Mouse (Mus musculus) CD8-positive naive resting alpha-beta T cell, adult 2 months (primary cell): ENCODE results near the gene Plpp4.

ENCODE experiments used
- DNase-seq, 2 experiments: peaks; one replicate each; pipeline ENCODE4 v3.0.0; 2022; ENCODE audit warnings: low read depth in 2 of 2, low spot score in 2 of 2

The Plpp4 gene

GRCm38 (mm10) chr7:129256621-129257373, at the start of gene Plpp4:
Gene Plpp4 (plus strand): TSS chr7:129257031.
- DNase-seq, result no peak

DNA sequence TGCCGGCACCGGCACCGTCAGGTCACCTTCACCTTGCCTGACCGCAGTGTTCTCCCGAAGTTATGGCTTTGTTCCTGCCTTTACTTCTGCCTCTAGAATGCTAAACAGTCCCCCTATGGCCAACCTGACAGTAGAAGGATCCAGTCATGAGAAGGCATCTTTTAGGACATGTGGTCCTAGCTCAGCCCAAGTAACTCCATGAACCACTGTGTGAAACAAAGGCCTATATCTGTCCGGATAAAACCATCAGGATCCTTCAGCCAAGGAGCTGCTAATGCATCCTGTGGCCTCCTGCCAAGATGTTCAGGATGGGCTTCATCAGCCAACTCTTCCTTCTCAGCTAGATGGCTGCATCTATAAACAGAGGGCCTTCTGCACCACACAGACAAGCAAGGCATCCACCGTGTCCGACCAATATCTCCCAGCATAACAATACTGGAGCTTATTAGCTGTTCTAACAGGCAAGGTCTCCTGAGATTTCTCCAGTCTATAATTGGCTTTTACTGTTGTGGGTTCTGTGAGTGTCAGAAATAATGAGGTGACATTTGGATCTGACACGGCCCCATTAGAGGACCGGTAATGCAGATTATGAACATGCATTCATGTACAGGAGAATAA, 40.8 kb upstream of the Plpp4 start:
- no peak for DNase-seq

DNA sequence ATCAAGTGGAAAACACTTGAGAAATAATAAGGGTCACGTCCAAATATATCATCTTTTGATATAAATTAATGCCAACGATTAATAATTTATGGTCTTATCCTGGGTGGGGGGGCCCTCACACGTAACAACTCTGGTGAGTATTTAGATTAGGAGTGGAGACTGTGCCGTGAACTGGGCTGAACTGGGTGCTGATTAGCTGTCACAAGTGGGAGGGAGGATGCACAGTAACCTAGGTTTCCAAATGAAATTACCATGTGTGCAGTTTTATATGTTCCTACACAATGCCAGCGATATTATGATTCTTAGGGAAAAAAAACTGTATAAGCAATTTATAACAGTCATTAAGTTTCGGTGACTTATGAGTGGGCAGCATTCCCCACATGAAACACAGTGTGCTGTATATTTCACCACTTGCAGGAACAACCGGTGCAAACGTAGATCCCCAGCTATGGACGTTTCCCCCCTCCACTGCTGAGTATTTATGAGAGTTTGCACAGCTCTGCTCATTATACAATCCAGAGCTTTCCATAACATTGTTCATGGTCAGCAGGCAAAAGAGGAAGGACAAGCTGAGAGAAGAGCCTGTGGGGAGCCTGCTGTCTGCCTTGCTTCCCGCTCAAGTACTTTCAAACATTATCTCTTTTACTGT, 40.2 kb upstream of the Plpp4 start:
- no peak for DNase-seq

DNA sequence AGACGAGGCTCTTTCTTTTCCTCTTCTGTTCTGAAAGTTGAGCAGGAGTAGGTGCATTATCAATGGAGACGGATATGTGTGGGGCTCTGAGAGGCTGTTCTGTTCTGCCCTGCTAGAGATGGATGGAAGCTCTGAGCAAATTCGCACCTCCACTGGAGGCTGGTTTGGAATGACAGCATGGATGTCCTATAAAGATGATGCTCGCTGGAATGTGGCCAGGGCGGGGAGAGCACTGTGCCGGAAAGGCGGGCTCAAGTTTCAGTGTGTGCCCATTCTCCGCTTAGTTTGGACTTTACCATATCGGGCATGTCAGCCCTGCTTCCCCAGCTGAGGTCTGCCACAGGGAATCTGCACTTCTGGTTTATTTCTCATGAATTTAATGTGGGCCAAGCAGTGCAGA, 35.9 kb upstream of the Plpp4 start:
- DNase-seq, result no peak

- DNase-seq, result no peak
These were observed 35.2 kb upstream of the Plpp4 start for GRCm38 (mm10) chr7:129221649-129222048.

DNA sequence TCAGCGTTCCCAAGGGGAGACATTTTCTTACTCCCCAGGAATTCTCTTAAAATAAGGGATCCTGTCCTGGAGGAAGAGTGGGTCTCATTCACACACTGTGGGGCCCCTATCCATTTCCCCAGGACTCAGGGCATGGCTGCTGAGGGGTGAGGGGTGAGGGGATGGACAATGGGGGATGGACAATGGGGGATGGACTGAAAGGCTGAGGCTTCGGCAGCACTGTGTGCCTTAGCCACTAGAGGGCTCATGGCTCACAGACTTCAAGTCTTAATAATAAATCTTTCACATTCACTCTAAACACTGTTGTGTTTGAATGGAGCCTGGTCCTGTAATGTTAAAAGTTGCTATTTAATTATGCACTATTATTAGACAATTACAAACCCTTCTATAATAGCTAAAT, 21.4 kb upstream of the Plpp4 start:
- DNase-seq, result no peak

- DNase-seq, result no peak
These were observed 20.8 kb upstream of the Plpp4 start for GRCm38 (mm10) chr7:129235995-129236394.

DNA sequence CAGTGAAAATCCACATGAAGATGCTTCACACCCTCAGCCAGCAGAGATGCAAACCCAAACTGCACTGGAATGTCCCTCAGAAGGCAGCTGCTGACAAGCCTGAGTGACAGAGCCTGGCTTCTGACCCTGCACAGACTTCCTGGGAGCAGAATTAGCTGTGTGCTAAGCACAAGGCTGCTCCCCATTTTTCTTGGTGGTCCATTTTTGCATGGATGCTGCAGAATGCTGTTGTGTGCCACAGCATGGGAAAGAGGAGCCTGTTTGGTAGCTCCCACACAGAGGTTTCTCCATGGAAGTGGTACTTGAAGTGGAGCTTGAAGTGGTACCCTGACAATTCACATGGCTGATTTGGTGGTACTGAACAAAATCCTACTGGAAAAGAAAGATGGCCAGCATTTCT, 5.8 kb upstream of the Plpp4 start:
- no peak for DNase-seq

GRCm38 (mm10) chr7:129253406-129253805, 3.4 kb upstream of the Plpp4 start:
- no peak for DNase-seq

DNA sequence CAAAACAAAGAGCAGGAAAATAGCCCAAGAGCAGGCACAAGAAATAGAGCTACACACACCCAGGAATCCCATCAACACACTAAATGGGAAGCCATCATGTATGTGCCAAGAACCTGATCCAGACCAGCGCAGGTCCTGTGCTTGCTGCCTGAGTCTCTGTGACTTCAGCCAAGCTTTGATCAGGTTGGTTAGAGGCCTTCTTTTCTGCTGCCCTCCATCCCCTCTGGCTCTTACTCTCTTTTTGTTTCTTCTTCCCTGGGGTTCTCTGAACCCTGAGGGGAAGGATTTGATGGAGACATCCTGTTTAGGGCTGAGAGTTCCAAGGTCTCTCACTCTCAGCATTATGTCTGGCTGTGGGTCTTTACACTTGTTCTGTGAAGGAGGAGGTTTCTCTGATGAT, 2.7 kb upstream of the Plpp4 start:
- DNase-seq, result no peak

DNA sequence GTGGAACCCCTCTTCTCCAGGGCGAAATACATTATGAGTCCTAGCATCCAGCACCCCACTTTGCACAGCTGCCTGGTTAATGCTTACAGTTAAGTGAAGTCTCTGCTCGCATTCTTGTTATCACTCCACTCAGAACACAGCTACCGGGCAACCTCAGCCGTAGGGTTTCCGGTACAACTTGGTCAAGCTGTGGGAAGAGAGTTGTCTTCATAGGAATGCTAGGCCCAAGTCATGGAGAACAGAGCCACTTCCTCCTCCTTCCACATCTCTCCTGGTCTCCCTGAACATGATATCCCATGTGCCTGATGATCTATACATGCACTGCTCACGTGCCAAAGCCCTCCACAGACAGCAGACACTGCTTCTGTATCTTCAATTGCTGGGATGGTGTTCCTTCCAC, 1.4 kb upstream of the Plpp4 start:
- no peak for DNase-seq

DNA sequence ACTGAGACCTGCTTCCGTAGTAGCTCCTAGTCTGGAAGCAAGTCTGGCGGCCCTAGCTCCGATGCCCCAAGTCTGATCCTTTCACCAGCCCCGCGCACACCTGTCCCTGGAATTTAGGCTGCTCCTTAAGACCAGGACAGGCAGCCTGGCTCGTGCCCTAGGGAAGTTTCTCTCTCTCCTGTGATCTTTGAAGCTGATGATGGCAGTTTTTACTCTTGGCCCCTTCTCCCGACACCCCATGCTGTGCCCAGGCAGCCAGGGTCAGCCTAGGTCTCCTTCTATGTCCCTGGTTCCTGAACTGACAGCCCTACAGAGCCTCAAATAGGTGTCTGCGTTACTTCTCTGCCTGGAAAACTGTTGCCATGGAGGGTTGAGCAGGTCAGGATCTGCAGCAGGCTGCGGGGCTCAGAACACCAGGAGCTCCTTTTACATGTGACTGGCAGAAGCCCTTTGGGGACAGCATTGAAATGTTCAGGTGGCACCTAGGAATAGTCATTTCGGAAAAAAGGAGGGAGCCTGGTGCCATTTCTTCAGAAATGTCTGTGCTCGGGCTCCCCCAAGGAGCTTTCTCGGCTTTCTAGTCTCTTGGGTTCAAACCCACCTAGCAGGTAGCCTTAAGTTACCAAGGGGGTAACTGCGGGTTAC, 665 bp downstream of the Plpp4 start:
- no peak for DNase-seq

DNA sequence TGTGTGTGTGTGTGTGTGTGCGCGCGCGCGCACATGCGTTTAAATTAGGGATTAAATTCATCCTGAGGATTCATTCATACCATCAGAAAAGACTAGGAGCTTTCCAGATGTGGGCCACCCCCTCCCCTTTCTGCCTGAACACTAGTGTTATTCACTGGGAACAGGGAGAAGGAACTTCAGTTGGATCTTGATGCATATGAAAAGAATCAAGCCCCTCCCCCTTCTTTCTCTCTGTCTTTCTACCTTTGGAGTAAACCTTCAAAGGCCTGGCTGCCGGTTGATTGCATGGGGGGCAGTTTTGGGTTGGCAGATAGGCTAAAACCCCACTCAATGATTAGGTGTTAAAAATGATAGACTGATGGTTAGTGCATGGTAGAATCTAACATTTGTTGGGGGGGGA, 1.5 kb downstream of the Plpp4 start:
- DNase-seq, result no peak

DNA sequence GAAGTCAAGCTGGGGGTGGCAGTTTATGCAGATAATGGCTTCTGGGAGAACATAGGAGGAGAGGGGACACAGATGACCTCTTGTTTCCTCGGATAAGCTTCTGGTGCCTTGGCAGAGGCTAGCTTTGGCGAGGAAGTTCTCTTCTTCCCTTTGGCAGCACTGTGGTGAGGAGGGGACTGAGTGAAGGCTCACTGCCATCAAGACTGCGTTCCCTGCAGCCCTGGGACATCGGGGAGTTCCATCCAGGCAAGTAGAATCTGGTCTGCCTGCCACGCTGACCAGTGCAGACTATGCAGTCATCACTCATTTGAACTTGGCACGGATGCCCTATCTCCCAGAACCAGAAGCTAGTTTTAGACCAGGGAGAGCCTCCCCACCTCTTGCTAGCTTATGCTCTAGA, 2.4 kb downstream of the Plpp4 start:
- DNase-seq, result no peak

- DNase-seq, result no peak
These were observed 17.0 kb downstream of the Plpp4 start for GRCm38 (mm10) chr7:129273867-129274266.

GRCm38 (mm10) chr7:129274726-129275125, 17.9 kb downstream of the Plpp4 start:
- no peak for DNase-seq

DNA sequence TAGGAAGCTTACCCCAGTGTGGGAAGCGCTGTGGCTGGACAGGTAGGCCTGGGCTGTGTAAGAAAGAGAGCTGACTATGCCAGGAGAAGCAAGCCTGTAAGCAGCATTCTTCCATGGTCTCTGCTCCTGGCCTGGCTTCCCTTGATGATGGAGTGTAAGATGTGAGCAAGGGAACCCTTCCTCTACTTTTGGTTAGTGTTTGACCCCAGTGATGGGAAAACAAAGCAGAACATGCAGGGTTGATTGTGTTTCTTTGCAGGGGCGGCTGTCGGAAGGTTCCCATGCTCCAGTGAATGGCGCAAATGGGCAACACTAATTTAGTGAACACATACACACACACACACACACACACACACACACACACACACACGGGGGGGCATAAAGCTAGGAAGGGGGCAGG, 20.9 kb downstream of the Plpp4 start:
- DNase-seq, result no peak

GRCm38 (mm10) chr7:129278801-129279200, 22.0 kb downstream of the Plpp4 start:
- no peak for DNase-seq

DNA sequence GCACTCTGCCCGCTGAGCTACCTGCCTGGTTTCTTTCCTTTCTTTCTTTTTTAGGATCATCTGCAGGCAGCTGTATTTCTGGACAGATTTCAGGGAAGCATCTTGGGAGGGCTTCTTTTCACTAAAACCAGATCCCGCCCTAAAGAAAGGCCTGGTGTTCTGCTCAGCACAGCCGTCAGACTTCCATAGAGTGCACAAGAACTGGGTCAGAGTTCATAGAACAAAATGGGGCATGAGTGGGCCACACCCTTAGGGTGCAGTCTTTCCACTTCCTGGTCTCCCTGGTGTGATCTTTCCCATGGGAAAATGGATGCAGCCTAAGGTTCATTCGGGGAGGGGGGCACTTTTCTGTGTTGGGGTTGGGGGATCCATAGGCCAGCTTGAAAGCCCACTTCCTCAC, 22.4 kb downstream of the Plpp4 start:
- no peak for DNase-seq

- no peak for DNase-seq
These were observed 25.1 kb downstream of the Plpp4 start for GRCm38 (mm10) chr7:129281966-129282365.

DNA sequence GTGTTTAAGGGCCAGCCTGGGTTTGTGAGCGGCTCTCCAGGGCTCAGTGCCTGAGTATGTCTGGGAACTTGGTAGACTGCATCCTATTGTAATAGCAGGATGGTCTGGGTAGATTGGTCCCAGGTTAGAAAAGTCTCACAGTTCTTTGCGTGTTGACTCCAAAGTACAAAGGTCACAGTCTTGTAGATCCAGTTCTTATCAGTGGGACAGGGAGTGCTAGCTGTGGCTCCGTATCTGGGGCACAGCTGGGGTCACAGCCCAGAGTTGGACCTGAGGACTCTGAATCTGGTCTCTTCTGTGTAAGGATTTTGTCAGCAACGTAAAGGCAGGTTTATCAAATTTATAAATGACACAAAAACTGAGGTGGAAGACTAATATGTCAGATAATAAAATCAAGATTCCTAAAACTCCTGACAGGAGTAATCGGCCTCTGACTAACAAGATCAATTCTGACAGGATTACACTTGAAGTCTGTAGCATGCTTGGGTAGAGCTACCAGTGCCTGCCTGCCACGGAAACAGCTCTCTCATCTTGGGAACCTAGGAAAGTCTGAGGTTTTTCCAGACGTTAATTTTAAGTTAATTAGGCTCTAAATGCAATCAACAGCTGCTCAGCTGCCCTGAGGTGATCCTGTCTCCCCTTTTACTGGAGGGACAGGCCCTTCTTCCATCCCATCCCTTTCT, 28.5 kb downstream of the Plpp4 start:
- DNase-seq, result no peak
